Mouse (Mus musculus) left cerebral cortex, postnatal 14 days (tissue): Measurements from ENCODE around the gene Mycl. TPM values are rescaled to one million over a fixed set of nuclear protein-coding genes. Genes with fewer than 3 reads are reported as not detected.
"Not testable (repeated sequence)": the region's sequence is repeated elsewhere in the genome, so short reads cannot be mapped to it uniquely, and the experiment has no call there.

ENCODE experiments used
- DNase-seq, 2 experiments: peaks; one replicate each; pipeline ENCODE4 v3.0.0; 2021 to 2022; ENCODE audit warnings: low spot score in 2 of 2, mixed read lengths in 1 of 2
- intact Hi-C: fragments of 180-260 bp; cut with DNase I; formaldehyde crosslinking; loops from one replicate; pipeline ENCODE4 v1.15.1; 2025
- total RNA-seq, 2 experiments: library from RNA; stranded (reverse); gene quantifications; 2 replicates each; pipeline ENCODE4 v1.2.3; 2021

Mycl gene
- total RNA-seq, 2 experiments from 2014 or later, result 20.6 to 23.4 TPM

DNA sequence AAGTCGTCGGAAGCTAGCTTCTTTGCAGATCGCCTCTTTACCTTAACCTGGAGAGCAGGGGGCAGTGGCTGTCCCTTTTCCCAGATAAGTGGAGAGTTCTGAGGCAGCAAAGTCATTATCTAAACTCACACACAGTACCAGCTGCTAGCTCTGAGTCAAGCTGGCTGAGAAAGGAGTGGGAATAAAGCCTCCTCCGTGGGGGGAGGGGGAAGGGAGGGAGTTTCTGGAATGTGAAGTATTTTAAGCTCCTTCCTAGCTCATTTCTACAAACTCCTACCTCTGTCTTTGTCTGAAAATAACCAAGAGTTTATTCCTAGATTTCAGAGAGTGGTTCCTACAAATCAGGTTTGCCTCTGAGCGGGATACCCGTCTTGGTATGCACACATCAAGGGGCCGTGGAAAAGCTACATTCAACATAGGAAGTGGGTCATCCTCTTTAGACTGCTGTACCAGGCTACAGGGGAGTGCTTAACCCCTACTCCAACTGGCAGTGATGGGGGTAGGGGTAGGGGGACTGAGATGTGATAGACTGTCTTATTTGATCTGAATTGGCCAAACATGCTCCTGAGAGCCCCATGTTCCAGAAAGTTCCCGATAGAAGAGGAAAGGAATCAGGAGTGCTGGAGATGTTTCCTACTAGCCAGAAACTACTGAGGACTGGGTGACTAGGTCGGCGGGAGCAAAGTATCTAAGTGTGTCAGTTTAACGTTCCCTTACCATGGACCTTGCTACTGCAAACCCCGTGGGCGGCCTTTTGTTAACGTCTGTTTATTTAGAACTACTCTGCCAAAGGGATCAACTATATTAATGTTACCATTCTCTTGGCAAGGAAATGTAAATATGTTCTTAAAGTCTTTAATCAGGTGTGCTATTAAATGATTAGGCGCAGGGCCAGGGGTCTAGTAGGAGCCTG lies 9.9 kb downstream of the Mycl start:
- peak; percentile 85 to 91 for DNase-seq
- intact Hi-C loops, result no loop called here

DNA sequence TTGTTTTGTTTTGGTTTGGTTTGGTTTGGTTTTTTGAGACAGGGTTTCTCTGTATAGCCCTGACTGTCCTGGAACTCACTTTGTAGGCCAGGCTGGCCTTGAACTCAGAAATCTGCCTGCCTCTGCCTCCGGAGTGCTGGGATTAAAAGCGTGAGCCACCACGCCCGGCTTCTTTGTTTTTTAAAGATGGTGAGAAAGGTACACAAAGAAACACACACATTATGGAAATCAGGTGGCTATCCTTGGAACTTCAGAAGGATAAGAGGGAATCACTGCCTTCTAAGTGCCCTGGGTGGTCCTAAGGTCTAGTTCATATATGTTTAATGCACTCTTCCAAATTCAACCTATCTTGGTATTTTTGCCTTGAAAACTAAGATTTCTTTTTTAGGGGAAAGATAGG lies 17.0 kb downstream of the Mycl start:
- DNase-seq, intact Hi-C loops: not testable (repeated sequence)

- no peak for DNase-seq
- intact Hi-C loops, result no loop called here
These were observed 18.0 kb downstream of the Mycl start for GRCm38 (mm10) chr4:123013346-123013945.

DNA sequence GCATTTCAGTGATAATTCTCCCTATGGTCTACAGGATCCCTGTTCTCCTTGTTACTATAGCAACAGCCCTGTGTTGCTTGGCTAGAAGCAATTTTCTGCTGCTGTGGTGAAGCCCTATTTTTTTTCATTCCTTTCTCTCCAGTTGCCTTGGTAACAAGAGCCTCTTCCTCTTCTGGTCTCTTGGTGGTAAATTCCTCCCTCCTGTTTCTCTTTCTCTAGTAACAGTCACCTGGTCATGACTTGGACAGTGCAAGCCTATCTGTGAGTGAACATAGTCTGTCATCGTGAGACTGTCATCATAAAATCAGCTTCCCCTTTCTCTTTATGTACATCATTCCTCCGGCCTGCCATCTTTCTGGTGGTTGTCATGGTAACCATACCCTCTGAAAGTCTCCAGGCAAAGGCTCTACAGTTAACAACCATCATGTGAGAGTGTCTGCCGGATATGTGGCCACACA lies 18.5 kb downstream of the Mycl start:
- peak; percentile 46 to 94 for DNase-seq
- intact Hi-C loops, result no loop called here

GRCm38 (mm10) chr4:123014501-123015282 lies 19.2 kb downstream of the Mycl start:
- no peak for DNase-seq
- intact Hi-C loops, result no loop called here

- peak; percentile 95 to 97 for DNase-seq
- intact Hi-C loops, result no loop called here
These were observed 21.1 kb downstream of the Mycl start, which contains the start of gene Trit1 for GRCm38 (mm10) chr4:123016451-123016957. TSS of gene Trit1 (plus strand) at chr4:123016597.

DNA sequence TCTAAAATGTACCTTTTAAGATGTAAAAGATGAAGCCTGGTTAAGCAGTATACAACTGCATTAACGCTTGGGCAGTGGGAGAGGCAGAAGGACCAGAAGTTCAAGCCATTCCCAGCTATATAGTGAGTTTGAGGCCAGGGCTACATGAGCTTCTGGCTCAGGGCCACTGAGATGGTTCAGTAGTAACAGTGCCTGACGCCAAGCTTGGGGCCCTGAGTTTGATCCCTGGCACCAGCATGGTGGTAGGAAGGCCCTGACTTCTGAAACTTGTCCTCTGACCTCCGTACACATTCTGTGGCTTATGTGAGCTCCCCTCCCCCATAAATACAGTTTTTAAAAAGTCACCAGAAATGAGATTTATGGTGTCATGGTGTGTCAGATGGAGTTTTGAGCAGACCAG lies 26.1 kb downstream of the Mycl start:
- intact Hi-C loops, result no loop called here
- no peak for DNase-seq

DNA sequence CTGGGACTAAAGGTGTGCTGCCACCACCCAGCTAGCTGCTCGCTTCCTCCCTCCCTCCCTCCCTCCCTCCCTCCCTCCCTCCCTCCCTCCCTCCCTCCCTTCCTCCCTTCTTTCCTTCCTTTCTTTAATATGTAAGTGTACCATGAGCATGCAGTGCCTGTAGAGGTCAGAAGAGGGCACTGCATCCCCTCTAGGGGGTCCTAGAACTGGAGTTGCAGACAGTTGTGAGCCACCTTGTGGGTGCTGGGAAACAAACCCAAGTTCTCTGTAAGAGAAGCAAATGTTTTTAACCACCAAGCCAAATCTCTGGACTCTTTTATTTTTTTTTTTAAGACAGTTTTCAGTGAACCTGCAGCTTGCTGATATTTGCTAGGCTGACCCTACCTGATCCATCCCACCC lies 27.4 kb downstream of the Mycl start:
- DNase-seq, result no peak
- intact Hi-C loops, result no loop called here

DNA sequence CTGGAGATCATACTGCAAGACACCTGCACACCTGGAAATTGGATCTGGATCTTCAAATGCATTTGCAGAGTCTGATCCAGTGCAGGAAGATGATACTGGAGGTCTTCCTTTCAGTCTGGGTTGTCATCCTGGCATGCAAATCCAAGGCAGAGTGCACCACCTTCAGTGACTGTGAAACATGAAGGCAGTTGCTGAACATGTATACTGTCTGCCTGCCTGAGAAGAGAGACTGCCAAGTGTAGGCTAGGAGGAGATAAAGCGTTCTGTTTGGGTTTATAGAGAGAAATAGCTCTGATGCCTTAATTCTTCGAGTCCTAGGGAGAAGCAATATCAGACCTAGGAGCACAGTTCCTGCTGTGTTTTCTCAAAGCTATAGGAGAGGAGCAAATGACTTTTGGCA lies 30.0 kb downstream of the Mycl start:
- no peak for DNase-seq
- intact Hi-C loops, result no loop called here

GRCm38 (mm10) chr4:123026161-123026560 lies 30.7 kb downstream of the Mycl start:
- intact Hi-C loops, result no loop called here
- DNase-seq, result no peak

- intact Hi-C loops, result no loop called here
- no peak for DNase-seq
These were observed 31.1 kb downstream of the Mycl start for GRCm38 (mm10) chr4:123026597-123026996.

- no peak for DNase-seq
- intact Hi-C loops, result no loop called here
These were observed 39.4 kb downstream of the Mycl start for GRCm38 (mm10) chr4:123034841-123035240.

DNA sequence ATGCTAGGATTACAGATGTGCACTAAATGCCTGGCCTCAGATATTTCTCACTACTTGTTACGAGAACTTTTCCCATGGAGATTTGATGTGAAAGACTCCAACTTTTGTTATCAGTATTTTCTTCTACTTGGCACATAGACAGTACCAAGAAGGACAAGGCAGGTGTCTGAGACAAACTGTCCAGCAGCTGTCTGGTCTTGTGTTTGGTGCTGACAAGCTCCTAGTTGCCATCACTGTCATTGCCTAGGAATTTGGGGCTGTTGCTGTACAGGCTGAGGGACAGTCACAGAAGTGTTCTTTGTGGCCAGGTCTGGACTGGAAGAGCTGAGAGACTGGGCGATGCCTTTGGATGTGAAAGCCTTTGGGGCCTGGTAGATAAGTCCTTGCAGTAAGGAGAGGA lies 40.2 kb downstream of the Mycl start:
- no peak for DNase-seq
- intact Hi-C loops, result no loop called here

- intact Hi-C loops, result no loop called here
- no peak for DNase-seq
These were observed 41.3 kb downstream of the Mycl start for GRCm38 (mm10) chr4:123036710-123037109.

GRCm38 (mm10) chr4:123041131-123041530 lies 45.7 kb downstream of the Mycl start:
- DNase-seq, result no peak
- intact Hi-C loops, result no loop called here

DNA sequence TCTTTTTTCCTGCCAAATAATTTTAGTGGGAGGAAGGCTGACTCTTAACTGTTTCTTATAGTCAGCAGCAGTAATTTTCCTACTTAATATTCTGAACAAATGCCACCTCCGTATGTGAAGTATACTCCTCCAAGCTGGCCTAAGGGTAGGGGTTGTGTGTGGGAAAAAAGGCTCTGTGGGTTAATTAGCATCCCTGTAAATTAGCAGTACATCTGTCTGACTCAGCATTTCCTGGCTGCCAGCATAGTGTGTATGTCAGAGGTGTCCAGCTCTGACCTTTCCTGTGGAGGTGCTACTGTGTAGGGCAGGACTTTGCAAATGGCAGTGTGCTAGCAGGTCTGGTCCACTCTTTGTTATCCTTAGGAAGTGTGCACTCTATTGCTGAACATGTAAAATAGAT lies 48.4 kb downstream of the Mycl start:
- DNase-seq, result no peak
- intact Hi-C loops, result no loop called here

DNA sequence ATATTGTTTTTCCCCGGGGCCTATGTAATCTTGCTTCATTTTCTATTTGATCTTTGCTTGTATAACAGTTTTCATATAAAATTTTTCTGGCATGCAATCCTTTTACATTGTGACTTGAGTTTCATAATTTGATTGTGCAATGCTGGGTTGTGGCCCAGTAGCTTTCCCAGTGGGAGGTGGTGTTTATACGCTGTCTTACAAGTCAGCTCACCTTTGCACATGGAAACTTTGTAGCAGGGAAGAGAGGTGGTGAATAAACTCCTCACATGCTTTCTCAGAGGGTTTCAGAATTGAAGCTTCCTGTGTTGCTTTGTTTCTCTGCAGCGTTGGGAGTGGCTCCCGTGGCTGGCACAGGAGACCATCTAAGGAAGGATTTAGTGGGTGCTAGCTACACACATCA lies 49.4 kb downstream of the Mycl start:
- intact Hi-C loops, result no loop called here
- no peak for DNase-seq

DNA sequence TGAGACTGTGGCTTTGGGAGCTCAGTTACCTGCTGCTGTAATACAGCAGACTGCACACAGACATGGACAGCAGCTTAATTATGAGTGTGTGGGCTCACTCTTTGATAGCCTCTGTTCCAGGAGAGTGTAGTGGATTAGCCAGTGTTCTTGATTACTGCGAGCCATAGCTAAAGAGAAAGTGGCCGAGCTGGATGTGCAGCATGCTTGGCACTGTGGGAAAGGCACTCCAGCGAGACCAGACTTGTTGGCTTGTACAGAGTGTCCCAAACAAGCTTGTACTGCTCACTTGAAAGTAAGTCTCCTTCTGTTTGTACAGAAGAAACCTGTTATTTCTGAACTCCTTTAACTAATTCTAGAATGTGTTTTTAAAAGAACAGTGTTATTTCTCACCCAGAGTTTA lies 50.8 kb downstream of the Mycl start:
- DNase-seq, result peak in 1 of 2 experiments; percentile 49
- intact Hi-C loops, result no loop called here

DNA sequence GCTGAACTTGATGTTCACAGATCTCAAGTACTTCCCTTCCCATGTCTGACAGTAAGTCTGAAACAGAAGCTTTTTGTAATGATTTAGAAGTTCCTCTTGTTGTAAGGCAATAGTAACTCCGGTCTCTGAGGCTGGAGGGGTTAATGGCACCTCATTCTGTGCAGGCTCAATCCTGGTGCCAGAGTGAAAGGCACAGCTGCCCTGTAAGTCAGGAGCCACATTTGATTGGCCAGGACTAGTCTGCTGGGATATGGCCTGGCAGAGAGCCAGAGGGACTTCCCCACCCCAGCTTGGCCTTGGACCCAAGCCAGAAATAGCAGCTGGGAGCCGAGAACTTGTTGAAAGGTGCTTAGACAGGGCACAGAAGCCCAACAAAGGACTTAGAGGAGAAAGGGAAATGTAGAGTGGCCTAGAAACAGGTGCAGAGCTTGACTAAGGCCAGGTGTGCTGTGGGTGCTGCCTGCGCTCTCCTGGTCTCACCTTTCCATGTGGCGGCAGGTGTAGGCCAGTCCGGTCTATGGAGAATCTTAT lies 55.3 kb downstream of the Mycl start:
- intact Hi-C loops, result loop anchor here (5.0 kb wide), 1 partner anchor 53 kb away; the partner anchor contains the start of gene Mycl
- peak; percentile 79 to 86 for DNase-seq
